In the genomic region with DNA sequence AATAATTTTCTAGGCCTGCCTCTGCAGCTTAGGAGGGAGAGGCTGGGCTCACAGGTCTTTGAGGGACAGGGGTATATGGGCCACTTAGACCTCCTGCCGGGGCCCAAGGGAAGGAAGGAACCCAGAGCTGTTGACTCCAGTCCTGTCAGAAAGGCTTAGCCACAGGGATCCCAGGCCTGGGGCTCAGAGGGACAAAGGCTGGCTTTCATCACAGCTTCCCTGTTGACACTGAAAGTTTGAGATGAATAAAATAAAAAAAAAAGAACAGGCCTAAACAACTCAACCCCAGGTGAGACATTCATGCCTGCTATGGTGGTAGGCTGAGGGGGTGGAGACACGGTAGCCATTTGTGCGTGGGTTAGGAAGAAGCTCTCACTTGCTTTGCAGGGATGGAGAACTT, we compare ENCODE assay signal across 27 mouse cellular contexts. TPM values are rescaled to one million over a fixed set of nuclear protein-coding genes. Genes with fewer than 3 reads are reported as not detected.
DNase-seq lines count a peak whose midpoint lies in the region; ATAC-seq and TF ChIP-seq lines count a peak whose summit lies in the region.
"Had no signal": no experiment of that assay in that cellular context is flagged by ENCODE, and none has a peak within 500 bp of the region (broad histone marks: within the 10 kb centered on the region; RNA-seq: fewer than 3 reads in every experiment).

No protein-coding gene starts in this region.

- no peak overlapping the region for H3K9ac ChIP-seq in kidney, embryonic 15.5 days
- no peak overlapping the region for H3K9ac ChIP-seq in ES-Bruce4 (ENCODE audit: low read depth, poor library complexity, severe bottlenecking)
- H3K9ac ChIP-seq in midbrain, embryonic 11.5 days (ENCODE audit: low read length), result no peak overlapping the region
- H3K9ac ChIP-seq: embryonic facial prominence, embryonic 12.5 days; embryonic facial prominence, embryonic 15.5 days; forebrain, embryonic 12.5 days; heart, embryonic 12.5 days; heart, embryonic 15.5 days; hindbrain, embryonic 13.5 days; intestine, embryonic 15.5 days had no signal

- no peak overlapping the region for H3K4me3 ChIP-seq in kidney, embryonic 15.5 days (replicated peaks)
- no peak overlapping the region for H3K4me3 ChIP-seq in ES-Bruce4 (ENCODE audit: low read depth, low read length)
- H3K4me3 ChIP-seq in midbrain, embryonic 11.5 days (ENCODE audit: low read depth, low read length), result no peak overlapping the region
- no peak overlapping the region for H3K4me3 ChIP-seq in cerebellum, adult 2 months (replicated peaks; ENCODE audit: insufficient read depth, low read depth, low read length)
- H3K4me3 ChIP-seq: embryonic facial prominence, embryonic 12.5 days; embryonic facial prominence, embryonic 15.5 days; forebrain, embryonic 12.5 days; heart, embryonic 12.5 days; heart, embryonic 15.5 days; hindbrain, embryonic 10.5 days; hindbrain, embryonic 13.5 days; intestine, embryonic 15.5 days had no signal

- TF ChIP-seq EP300 in ES-Bruce4 (IDR thresholded peaks at IDR 0.05; ENCODE audit: insufficient read depth, low read depth, low read length), result peak; percentile 69

- no peak for ATAC-seq in kidney, embryonic 15.5 days (replicated peaks; ENCODE audit: low FRiP score)
- ATAC-seq in midbrain, embryonic 11.5 days (ENCODE audit: low FRiP score), result no peak
- ATAC-seq: hindbrain, embryonic 16.5 days; intestine, embryonic 15.5 days had no signal

- peaks cover 53% of the 10 kb centered on the region for H3K4me1 ChIP-seq in kidney, embryonic 15.5 days
- H3K4me1 ChIP-seq in ES-Bruce4 (ENCODE audit: control insufficient read depth, insufficient read depth, low read length), result peaks cover 3% of the 10 kb centered on the region
- peaks cover 12% of the 10 kb centered on the region for H3K4me1 ChIP-seq in midbrain, embryonic 11.5 days (ENCODE audit: control insufficient read depth, insufficient read depth, low read length)
- peaks cover 6% of the 10 kb centered on the region for H3K4me1 ChIP-seq in cerebellum, adult 2 months (ENCODE audit: control insufficient read depth, insufficient read depth, low read length)
- H3K4me1 ChIP-seq: heart, embryonic 15.5 days had no signal

- H3K9me3 ChIP-seq in kidney, embryonic 15.5 days (replicated peaks), result no peaks in the 10 kb centered on the region
- H3K9me3 ChIP-seq in ES-Bruce4 (replicated peaks; ENCODE audit: control insufficient read depth, insufficient read depth, low read length, poor library complexity, severe bottlenecking), result no peaks in the 10 kb centered on the region
- H3K9me3 ChIP-seq in midbrain, embryonic 11.5 days (ENCODE audit: control insufficient read depth, low read length), result no peaks in the 10 kb centered on the region
- H3K9me3 ChIP-seq: embryonic facial prominence, embryonic 12.5 days; embryonic facial prominence, embryonic 15.5 days; forebrain, embryonic 12.5 days; heart, embryonic 12.5 days; heart, embryonic 15.5 days; hindbrain, embryonic 10.5 days; hindbrain, embryonic 13.5 days; intestine, embryonic 15.5 days had no signal

- 0 out of 2 replicates have a peak overlapping the region, but pooled peaks have one; percentile 81 for H3K27ac ChIP-seq in kidney, embryonic 15.5 days
- no peak overlapping the region for H3K27ac ChIP-seq in ES-Bruce4 (ENCODE audit: insufficient read depth, low read length)
- no peak overlapping the region for H3K27ac ChIP-seq in midbrain, embryonic 11.5 days (ENCODE audit: low read depth, low read length)
- no peak overlapping the region for H3K27ac ChIP-seq in cerebellum, adult 2 months (ENCODE audit: insufficient read depth, low read length)
- H3K27ac ChIP-seq: embryonic facial prominence, embryonic 12.5 days; embryonic facial prominence, embryonic 15.5 days; forebrain, embryonic 12.5 days; heart, embryonic 15.5 days; hindbrain, embryonic 10.5 days; hindbrain, embryonic 13.5 days; intestine, embryonic 15.5 days had no signal

- TF ChIP-seq CTCF in ES-Bruce4 (IDR thresholded peaks at IDR 0.05; ENCODE audit: low read depth, low read length), result no peak
- TF ChIP-seq CTCF in cerebellum, adult 2 months (IDR thresholded peaks at IDR 0.05; ENCODE audit: borderline replicate concordance, insufficient read depth, low read depth, low read length), result no peak

- no peak overlapping the region for H3K4me2 ChIP-seq in kidney, embryonic 15.5 days
- H3K4me2 ChIP-seq in midbrain, embryonic 11.5 days, result no peak overlapping the region
- H3K4me2 ChIP-seq: embryonic facial prominence, embryonic 12.5 days; embryonic facial prominence, embryonic 15.5 days; forebrain, embryonic 12.5 days; heart, embryonic 12.5 days; heart, embryonic 15.5 days; hindbrain, embryonic 13.5 days; intestine, embryonic 15.5 days had no signal

- TF ChIP-seq POLR2A in ES-Bruce4 (IDR thresholded peaks at IDR 0.05; ENCODE audit: insufficient read depth, low read length), result no peak
- no peak for TF ChIP-seq POLR2A in cerebellum, adult 2 months (IDR thresholded peaks at IDR 0.05; ENCODE audit: borderline replicate concordance, insufficient read depth, low read length)

- no peaks in the 10 kb centered on the region for H3K36me3 ChIP-seq in kidney, embryonic 15.5 days
- H3K36me3 ChIP-seq in ES-Bruce4 (ENCODE audit: control insufficient read depth, insufficient read depth, low read length, poor library complexity, severe bottlenecking), result no peaks in the 10 kb centered on the region
- no peaks in the 10 kb centered on the region for H3K36me3 ChIP-seq in midbrain, embryonic 11.5 days (ENCODE audit: control insufficient read depth, insufficient read depth, low read length)
- H3K36me3 ChIP-seq: embryonic facial prominence, embryonic 12.5 days; embryonic facial prominence, embryonic 15.5 days; forebrain, embryonic 12.5 days; heart, embryonic 12.5 days; heart, embryonic 15.5 days; hindbrain, embryonic 10.5 days; hindbrain, embryonic 13.5 days; intestine, embryonic 15.5 days had no signal

- no peaks in the 10 kb centered on the region for H3K27me3 ChIP-seq in kidney, embryonic 15.5 days
- H3K27me3 ChIP-seq in ES-Bruce4 (ENCODE audit: control insufficient read depth, insufficient read depth, low read length, poor library complexity, severe bottlenecking), result no peaks in the 10 kb centered on the region
- no peaks in the 10 kb centered on the region for H3K27me3 ChIP-seq in midbrain, embryonic 11.5 days (ENCODE audit: control insufficient read depth, insufficient read depth, low read length)
- H3K27me3 ChIP-seq in cerebellum, adult 2 months (ENCODE audit: control insufficient read depth, insufficient read depth, low read length), result no peaks in the 10 kb centered on the region; the same call in 1 of the 2 replicates
- H3K27me3 ChIP-seq: CH12.LX; embryonic facial prominence, embryonic 12.5 days; embryonic facial prominence, embryonic 15.5 days; intestine, embryonic 15.5 days had no signal

- no peak for DNase-seq in kidney, postnatal 4 days
- DNase-seq in R1 (ENCODE audit: low read depth, low spot score), result peak; percentile 69
- DNase-seq in midbrain, embryonic 11.5 days (ENCODE audit: low spot score, missing footprints), result no peak
- no peak for DNase-seq in cerebellum, adult 2 months
- DNase-seq in testis, postnatal 10 days (ENCODE audit: low spot score), result no peak
- DNase-seq: adrenal gland, postnatal 10 days; adrenal gland, postnatal 36 days; B cell, adult 2 months; cerebellum, adult 18-20 months; cerebellum, adult 9-11 months; cerebellum, postnatal 25 days; gastrocnemius, postnatal 25 days; heart, adult 18-20 months; heart, postnatal 10 days; heart, postnatal 36 days had no signal

- WGBS in kidney, embryonic 15.5 days, result 49% methylated on average over 3 of the region's 3 CpGs
- WGBS in midbrain, embryonic 11.5 days, result 5% methylated on average over 3 of the region's 3 CpGs
- 70% methylated on average over 3 of the region's 3 CpGs for WGBS in cerebellum, adult 2 months

RNA-seq across cellular contexts. Expression of a gene that starts 41.2 kb away (rescaled TPM):
- polyA plus RNA-seq in kidney, embryonic 15.5 days (2015; fragmentation: Nextera tagmentation; extraction: Ambion mirVana), result 1.3 and 1.6 TPM in 2 replicates
- polyA plus RNA-seq in ES-Bruce4 (2011; ENCODE audit: insufficient read depth, insufficient read length, low read depth, missing spikeins), result not detected in 2 replicates
- 0.20 and 0.51 TPM in 2 replicates for polyA plus RNA-seq in midbrain, embryonic 11.5 days (2014; fragmentation: Nextera tagmentation; extraction: Ambion mirVana)
- polyA plus RNA-seq in cerebellum, adult 2 months (2012; rRNA removed), result 2.1 and 3.1 TPM in 2 replicates
- polyA plus RNA-seq: heart, embryonic 12.5 days had no signal
